Mouse (Mus musculus): ENCODE measurements at regions not wholly inside any gene's neighbourhood (a gene's known extent, or its start where the extent isn't known, plus 50 kb on each side); places are given as distances from the start of the nearest gene placed in this dataset.

GRCm38 (mm10) chr2:71667746-71668145 is 77.7 kb upstream of the Itga6 start:
- H3K27ac ChIP-seq (ENCODE audit: low read depth, low read length) = no peak overlapping the region
- H3K9me3 ChIP-seq (ENCODE audit: low read length) = no peaks in the 10 kb centered on the region
- DNase-seq (ENCODE audit: low spot score) (no peak), ATAC-seq (ENCODE audit: low FRiP score) (no peak)
- no peak overlapping the region for H3K4me2 ChIP-seq (ENCODE audit: low read depth, low read length, poor library complexity, severe bottlenecking)
- no peak for TF ChIP-seq CTCF (IDR thresholded peaks at IDR 0.05)
- H3K36me3 ChIP-seq (ENCODE audit: insufficient read depth, low read length) = no peaks in the 10 kb centered on the region
- 89% methylated on average over 3 of the region's 3 CpGs for WGBS
- H3K4me1 ChIP-seq (ENCODE audit: insufficient read depth, low read length) = no peaks in the 10 kb centered on the region
- H3K4me3 ChIP-seq (ENCODE audit: low read depth, low read length) = no peak overlapping the region
- no peak overlapping the region for H3K9ac ChIP-seq (replicated peaks; ENCODE audit: low read length, poor library complexity, severe bottlenecking)
- H3K27me3 ChIP-seq (ENCODE audit: insufficient read depth, low read length) = no peaks in the 10 kb centered on the region

GRCm38 (mm10) chr2:71670228-71670790 is 75.1 kb upstream of the Itga6 start:
- no peak for ATAC-seq (ENCODE audit: low FRiP score)
- TF ChIP-seq CTCF (IDR thresholded peaks at IDR 0.05) = no peak

GRCm38 (mm10) chr2:71670882-71671281 is 74.5 kb upstream of the Itga6 start:
- H3K9ac ChIP-seq (replicated peaks; ENCODE audit: low read length, poor library complexity, severe bottlenecking) = no peak overlapping the region
- 84% methylated on average over 4 of the region's 4 CpGs for WGBS
- H3K36me3 ChIP-seq (ENCODE audit: insufficient read depth, low read length) = no peaks in the 10 kb centered on the region
- no peak overlapping the region for H3K27ac ChIP-seq (ENCODE audit: low read depth, low read length)
- ATAC-seq (ENCODE audit: low FRiP score) (no peak), DNase-seq (ENCODE audit: low spot score) (no peak)
- no peaks in the 10 kb centered on the region for H3K4me1 ChIP-seq (ENCODE audit: insufficient read depth, low read length)
- no peak overlapping the region for H3K4me3 ChIP-seq (ENCODE audit: low read depth, low read length)
- no peaks in the 10 kb centered on the region for H3K9me3 ChIP-seq (ENCODE audit: low read length)
- TF ChIP-seq CTCF (IDR thresholded peaks at IDR 0.05) = no peak
- H3K27me3 ChIP-seq (ENCODE audit: insufficient read depth, low read length) = no peaks in the 10 kb centered on the region
- no peak overlapping the region for H3K4me2 ChIP-seq (ENCODE audit: low read depth, low read length, poor library complexity, severe bottlenecking)

More at GRCm38 (mm10) chr2:71670228-71670790, 75.1 kb upstream of the Itga6 start:
- H3K27me3 ChIP-seq (ENCODE audit: insufficient read depth, low read length) = no peaks in the 10 kb centered on the region
- WGBS = 92% methylated on average over 6 of the region's 6 CpGs
- no peak overlapping the region for H3K9ac ChIP-seq (replicated peaks; ENCODE audit: low read length, poor library complexity, severe bottlenecking)
- no peaks in the 10 kb centered on the region for H3K36me3 ChIP-seq (ENCODE audit: insufficient read depth, low read length)
- H3K4me3 ChIP-seq (ENCODE audit: low read depth, low read length) = no peak overlapping the region
- no peak overlapping the region for H3K27ac ChIP-seq (ENCODE audit: low read depth, low read length)
- DNase-seq (ENCODE audit: low spot score) = no peak
- H3K4me1 ChIP-seq (ENCODE audit: insufficient read depth, low read length) = no peaks in the 10 kb centered on the region
- H3K9me3 ChIP-seq (ENCODE audit: low read length) = no peaks in the 10 kb centered on the region
- H3K4me2 ChIP-seq (ENCODE audit: low read depth, low read length, poor library complexity, severe bottlenecking) = no peak overlapping the region

GRCm38 (mm10) chr2:71673087-71673920 is 72.1 kb upstream of the Itga6 start:
- DNase-seq (ENCODE audit: low spot score) (no peak), ATAC-seq (ENCODE audit: low FRiP score) (no peak)
- Histone ChIP-seq H3K4me3 (ENCODE audit: low read depth, low read length) (no peak overlapping the region), H3K4me2 (ENCODE audit: low read depth, low read length, poor library complexity, severe bottlenecking) (no peak overlapping the region), H3K36me3 (ENCODE audit: insufficient read depth, low read length) (no peaks in the 10 kb centered on the region), H3K4me1 (ENCODE audit: insufficient read depth, low read length) (no peaks in the 10 kb centered on the region), H3K27ac (ENCODE audit: low read depth, low read length) (no peak overlapping the region), H3K27me3 (ENCODE audit: insufficient read depth, low read length) (no peaks in the 10 kb centered on the region), H3K9me3 (ENCODE audit: low read length) (no peaks in the 10 kb centered on the region), H3K9ac (replicated peaks; ENCODE audit: low read length, poor library complexity, severe bottlenecking) (no peak overlapping the region)
- WGBS = 68% methylated on average over 18 of the region's 18 CpGs
- TF ChIP-seq CTCF (IDR thresholded peaks at IDR 0.05) = no peak

GRCm38 (mm10) chr2:71680746-71681145 is 64.7 kb upstream of the Itga6 start:
- 0 out of 2 replicates have a peak, but pooled peaks cover 5% of the 10 kb centered on the region for H3K9me3 ChIP-seq (ENCODE audit: low read length)
- no peak for DNase-seq (ENCODE audit: low spot score)
- ATAC-seq (ENCODE audit: low FRiP score) = no peak
- H3K4me3 ChIP-seq (ENCODE audit: low read depth, low read length) = no peak overlapping the region
- H3K4me1 ChIP-seq (ENCODE audit: insufficient read depth, low read length) = no peaks in the 10 kb centered on the region
- no peak overlapping the region for H3K9ac ChIP-seq (replicated peaks; ENCODE audit: low read length, poor library complexity, severe bottlenecking)
- WGBS = 28% methylated on average over 1 of the region's 1 CpGs
- H3K36me3 ChIP-seq (ENCODE audit: insufficient read depth, low read length) = no peaks in the 10 kb centered on the region
- TF ChIP-seq CTCF (IDR thresholded peaks at IDR 0.05) = no peak
- no peak overlapping the region for H3K27ac ChIP-seq (ENCODE audit: low read depth, low read length)
- H3K4me2 ChIP-seq (ENCODE audit: low read depth, low read length, poor library complexity, severe bottlenecking) = no peak overlapping the region
- no peaks in the 10 kb centered on the region for H3K27me3 ChIP-seq (ENCODE audit: insufficient read depth, low read length)

- DNase-seq (ENCODE audit: low spot score) = no peak
- no peak overlapping the region for H3K4me3 ChIP-seq (ENCODE audit: low read depth, low read length)
- H3K9me3 ChIP-seq (ENCODE audit: low read length) = 0 out of 2 replicates have a peak, but pooled peaks cover 5% of the 10 kb centered on the region
- no peak for ATAC-seq (ENCODE audit: low FRiP score)
- no peaks in the 10 kb centered on the region for H3K4me1 ChIP-seq (ENCODE audit: insufficient read depth, low read length)
- no peak for TF ChIP-seq CTCF (IDR thresholded peaks at IDR 0.05)
- H3K27ac ChIP-seq (ENCODE audit: low read depth, low read length) = no peak overlapping the region
- H3K36me3 ChIP-seq (ENCODE audit: insufficient read depth, low read length) = no peaks in the 10 kb centered on the region
- no peaks in the 10 kb centered on the region for H3K27me3 ChIP-seq (ENCODE audit: insufficient read depth, low read length)
- H3K4me2 ChIP-seq (ENCODE audit: low read depth, low read length, poor library complexity, severe bottlenecking) = no peak overlapping the region
- H3K9ac ChIP-seq (replicated peaks; ENCODE audit: low read length, poor library complexity, severe bottlenecking) = no peak overlapping the region
- WGBS = 58% methylated on average over 4 of the region's 4 CpGs
Measured at GRCm38 (mm10) chr2:71681148-71681547, 64.3 kb upstream of the Itga6 start.

Data from midbrain, postnatal 0 days (tissue).